Mouse (Mus musculus): Measurements from ENCODE around the gene Glis1.

Gene Glis1

DNA sequence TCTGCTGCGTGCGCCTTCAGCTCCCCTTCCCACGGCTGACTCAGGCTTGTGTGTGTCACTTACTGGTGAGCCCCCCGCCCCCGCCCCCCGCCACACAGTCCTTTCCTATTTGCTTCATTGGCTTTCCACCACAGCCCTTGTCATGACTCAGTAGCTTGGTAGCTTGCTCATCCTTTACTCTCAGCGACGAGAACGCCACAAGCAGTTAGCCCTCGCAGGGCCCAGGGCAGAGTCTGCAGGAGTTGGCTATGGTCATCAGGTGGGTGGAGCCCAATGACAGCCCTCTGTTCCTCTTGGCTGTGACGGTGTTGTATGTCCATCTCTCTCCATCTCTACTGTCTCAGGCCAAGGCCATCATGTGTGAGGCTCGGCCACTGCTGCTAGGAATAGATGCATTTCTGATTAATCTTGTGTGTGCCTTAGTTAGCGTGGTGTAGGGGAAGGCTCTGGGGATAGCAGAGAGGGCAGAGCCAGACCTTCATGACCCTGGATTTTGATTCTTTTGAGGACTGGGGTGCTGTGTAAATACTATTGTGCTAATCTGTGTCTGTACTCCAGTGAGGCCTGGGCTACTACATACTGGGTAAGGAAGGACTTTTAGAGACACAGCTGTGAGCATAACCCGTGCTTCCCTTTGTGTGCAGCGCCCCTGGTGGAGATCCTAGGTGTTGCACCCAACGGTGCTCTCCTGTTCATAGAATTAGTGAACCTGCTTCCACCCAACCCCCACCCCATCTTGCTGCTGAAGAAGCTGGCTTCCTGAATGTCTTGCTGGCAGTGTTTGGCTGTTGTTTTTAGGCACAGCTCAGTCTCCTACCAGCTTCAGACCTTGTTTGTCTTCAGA is 19.0 kb downstream of the Glis1 start:
- peak; percentile 98 for DNase-seq

DNA sequence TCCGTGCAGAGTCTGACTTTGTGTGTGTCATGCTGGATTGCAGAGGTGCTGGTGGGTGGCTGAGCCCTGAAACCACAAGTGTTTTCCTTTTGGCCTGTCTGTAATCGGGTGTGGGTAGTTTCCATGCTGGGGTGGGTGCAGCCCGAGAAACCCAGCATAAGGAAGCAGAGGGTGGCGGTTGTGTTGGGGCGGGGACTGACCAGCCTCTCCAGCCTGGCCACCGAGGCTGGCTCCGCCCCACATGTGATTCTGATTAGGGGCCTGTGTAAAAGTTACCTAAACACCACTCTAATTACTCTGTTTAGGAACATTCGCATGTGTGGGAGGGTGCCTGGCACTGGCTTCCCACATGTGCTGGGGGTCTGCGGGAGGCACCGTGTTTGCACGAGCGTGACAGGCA is 23.2 kb downstream of the Glis1 start:
- DNase-seq, result no peak

DNA sequence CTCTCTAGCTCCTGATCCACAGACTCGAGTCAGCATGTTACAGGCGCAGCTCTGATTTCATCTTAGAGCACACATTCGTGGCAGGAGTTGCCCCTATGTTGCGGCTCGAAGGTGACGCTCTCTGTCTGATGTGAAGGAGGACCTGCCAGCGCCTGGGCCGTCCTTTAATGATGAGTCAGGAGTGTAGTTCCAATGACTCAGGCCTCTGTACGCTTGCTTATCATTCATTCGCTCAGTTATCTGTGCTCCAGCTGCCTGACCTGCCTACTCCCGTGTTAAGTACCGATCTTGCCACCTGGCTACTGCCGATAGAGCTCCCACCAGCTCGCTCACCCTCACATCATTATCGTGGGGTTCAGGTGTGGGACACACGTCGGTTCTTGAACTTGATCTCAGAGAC is 24.5 kb downstream of the Glis1 start:
- DNase-seq, result no peak

DNA sequence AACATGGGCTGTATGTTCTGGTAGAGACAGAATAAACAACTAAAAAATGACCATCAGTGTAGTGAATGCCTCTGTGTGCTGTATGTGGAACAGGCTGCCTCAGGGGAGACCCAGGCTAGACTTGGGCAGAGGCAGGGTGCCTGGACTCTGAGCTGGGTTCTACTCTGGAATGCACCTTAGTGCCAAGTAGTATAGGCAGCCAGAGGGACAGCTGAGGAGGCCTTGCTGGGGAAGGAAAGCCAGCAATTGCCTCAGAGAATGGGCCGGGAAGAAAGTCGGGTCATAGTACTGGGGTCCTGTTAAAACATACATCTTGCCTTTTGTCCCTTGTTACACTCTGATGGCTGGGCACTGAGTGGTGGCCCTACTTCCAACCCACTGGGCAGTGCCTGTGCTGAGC is 25.1 kb downstream of the Glis1 start:
- no peak for DNase-seq

DNA sequence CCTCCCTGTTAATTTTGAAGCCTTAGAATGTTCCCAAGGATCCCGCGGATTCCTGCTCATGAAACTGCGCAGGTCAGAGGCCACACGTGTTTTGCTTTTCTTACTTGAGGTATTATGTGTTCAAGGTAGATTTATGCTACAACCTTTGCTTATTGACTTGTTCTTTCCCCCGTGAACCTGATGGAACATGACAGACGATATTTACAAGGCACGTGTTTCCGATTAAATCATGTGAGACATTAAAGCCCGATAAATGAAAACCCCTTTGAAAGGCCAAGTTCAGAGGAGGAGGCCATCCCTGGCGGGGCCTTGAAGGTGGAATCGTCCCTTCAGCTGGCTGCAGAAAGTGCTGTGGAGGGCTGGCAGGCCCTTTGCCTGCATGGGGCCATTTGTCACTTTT is 26.1 kb downstream of the Glis1 start:
- DNase-seq, result no peak

DNA sequence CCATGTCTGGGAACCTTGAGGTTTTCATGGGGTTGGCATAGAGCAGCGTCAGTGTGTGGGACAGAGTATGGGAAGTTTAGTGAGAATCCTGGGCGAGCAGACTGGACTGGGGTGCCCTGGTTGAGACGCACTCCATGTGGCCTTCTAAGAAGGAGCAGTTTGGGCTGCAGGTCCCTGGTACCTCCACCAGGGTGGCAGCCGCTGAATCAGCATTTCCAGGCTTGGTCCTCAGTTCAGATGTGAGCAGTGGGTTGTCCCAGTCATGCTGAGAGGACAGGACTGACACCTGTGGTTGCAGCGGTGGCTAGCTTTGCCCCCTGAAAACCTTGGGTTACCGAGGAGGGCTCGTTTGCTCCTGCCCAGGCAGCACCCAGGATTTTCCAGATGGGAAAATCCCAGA is 33.4 kb downstream of the Glis1 start:
- DNase-seq, result no peak

DNA sequence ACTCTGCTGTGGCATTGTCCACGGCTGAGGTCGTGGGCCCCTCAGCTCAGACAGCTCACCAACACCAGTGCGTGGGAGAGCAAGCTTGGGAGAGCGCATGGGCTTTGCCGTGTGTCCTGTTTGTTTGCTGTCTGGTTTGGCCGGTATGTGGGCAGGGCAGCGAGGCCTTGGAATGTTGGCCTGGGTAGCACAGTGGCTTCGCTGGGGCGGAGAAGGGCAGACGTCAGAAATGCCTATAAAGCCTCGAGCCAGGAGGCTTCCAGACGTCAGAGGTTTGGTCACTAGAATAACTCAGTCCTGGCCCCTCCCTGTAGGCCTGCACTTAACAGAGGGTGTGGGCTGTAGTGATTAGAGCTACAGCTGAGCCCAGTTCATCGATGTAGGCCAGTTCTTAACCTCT is 33.9 kb downstream of the Glis1 start:
- no peak for DNase-seq

DNA sequence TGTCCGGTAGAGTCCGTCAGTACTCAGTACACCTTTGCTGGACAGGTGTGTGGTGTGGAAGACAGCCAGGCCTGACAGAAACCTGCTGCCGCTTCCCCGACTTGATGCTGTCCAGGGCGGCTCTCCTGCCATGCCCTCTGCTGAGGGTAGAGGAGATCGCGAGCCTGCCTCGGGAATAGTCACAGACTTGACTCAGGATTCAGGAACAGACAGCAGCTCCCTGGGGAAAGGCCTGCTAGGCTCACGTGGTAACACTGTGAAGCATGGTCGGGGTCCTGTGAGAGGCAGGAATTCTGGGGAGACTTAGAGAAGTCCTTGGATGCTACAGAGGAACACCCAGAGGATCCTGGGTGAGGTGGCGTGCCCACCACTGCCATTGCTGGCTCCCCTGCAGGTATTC is 34.4 kb downstream of the Glis1 start:
- no peak for DNase-seq

DNA sequence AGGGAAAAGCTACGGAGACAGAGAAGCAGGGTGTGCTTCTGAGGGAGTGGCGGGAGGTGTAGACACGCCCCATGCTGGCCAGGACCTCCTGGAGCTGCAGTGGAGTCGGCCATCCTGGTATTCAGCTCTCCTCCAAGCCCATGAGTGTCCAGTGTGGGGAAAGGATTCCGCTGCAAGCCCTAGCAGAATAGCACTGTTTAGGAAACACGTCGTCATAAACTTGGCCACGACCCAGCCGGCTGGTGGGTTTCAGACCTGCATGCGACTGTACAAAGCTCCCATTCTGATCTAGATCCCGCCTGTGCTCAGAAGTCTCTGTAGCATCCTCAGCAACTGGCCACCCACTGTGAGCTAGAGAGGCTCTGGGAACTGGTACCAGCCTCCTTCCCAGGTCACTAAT is 41.9 kb downstream of the Glis1 start:
- no peak for DNase-seq

DNA sequence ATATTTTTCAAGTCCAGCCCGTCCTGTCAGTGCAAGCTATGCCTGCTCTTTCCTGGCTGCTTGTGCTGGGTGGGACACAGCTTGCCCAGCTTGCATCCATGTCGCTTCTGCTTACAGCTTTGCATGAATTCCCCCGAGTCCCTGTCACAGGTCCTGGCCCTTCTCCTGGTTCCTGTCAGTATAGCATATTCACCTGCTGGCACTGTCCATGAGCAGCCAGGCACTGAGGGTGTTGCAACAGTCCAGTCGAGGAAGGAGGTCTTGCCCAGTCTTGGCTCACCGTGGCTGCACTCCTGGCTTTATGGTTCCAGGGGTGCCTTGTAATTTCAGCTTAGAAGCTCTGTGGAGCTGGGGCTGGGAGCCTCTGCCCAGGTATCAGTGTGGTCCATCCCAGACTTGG is 44.6 kb downstream of the Glis1 start:
- no peak for DNase-seq

DNA sequence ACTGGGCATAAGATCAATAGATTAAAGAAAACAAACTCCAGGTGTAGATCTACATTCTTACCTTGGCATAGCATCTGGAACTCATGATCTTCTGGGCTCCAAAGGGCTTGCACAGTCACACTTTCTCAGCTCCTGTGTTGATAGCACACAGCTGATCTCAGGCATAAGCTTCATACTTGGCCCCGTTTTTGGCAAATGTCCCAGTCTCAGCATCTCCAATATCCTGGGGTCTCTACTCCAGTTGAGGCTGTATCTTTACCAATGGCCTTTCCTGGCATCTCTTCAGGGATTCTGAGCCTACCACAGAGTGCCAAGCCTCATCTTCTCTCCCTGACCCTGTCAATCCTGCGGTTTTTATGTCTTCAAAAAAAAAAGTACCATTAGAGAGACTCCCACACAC is 48.1 kb downstream of the Glis1 start:
- no peak for DNase-seq

DNA sequence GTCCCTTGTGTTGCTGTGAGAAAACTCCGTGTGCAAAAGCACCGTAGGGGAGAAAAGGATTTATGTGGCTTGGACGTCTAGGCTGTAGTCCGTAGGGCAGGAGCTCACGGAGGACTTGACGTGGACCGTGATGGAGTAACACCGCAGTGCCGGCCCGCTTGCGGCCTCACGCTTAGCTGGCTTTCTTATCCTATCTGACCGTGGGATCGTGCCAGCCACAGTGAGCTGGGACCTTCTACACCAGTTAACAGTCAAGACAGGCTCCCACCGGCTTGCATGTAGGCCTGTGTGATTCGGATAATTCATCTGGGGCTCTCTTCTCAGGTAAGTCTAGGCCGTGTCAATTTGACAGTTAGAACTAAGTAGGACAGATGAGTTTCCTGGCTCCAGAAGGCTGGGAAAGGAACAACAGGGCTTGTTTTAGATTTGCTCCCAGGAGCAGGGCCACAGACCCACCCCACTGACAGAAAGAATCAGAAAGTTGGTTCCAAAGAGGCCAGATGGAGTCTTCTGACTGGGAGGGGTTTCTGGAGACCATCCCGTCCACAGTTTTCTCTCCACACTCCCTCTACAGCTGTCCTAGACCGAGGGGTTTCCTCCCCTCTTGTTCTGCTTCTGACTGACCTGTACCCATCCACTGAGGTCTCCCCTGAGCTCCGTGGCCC is 49.3 kb downstream of the Glis1 start:
- DNase-seq, result no peak

DNA sequence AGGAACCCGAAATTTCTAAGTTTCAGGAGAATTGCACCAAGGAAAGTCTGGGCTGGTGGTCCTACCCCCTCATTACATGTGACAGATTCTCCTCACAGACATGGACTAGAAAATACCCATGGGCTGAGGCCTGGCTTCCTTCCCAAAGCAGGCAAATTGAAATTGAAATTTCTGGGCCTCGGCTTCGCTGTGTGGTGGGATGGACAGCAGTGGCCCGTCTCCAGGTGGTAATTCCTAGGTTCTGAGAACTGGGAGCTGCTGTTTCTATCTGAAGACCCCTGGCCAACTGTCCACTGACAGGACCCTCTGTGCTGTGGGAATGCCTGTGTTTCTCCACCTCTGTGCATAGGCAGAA is 49.8 kb downstream of the Glis1 start:
- DNase-seq, result no peak

DNA sequence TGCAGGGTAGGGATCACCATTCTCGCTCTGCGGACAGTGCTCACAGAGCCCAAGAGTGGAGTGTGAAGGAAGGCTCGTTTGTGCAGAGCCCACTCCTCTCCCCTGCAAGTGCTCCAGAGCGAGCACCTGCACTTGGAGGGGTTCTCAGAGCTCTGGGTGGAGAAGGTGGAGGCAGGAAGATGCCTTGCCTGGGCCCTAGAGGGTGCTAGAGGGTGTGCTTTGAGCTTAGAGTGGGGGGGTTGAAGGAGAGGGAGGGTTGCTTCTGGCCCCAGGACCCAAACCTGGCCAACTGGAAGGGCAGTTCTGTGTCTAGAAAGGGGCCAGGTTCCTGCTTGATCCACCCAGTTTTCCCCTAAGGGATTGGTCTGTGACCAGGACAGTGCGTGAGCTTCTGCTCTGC is 51.5 kb downstream of the Glis1 start:
- DNase-seq, result peak; percentile 34

DNA sequence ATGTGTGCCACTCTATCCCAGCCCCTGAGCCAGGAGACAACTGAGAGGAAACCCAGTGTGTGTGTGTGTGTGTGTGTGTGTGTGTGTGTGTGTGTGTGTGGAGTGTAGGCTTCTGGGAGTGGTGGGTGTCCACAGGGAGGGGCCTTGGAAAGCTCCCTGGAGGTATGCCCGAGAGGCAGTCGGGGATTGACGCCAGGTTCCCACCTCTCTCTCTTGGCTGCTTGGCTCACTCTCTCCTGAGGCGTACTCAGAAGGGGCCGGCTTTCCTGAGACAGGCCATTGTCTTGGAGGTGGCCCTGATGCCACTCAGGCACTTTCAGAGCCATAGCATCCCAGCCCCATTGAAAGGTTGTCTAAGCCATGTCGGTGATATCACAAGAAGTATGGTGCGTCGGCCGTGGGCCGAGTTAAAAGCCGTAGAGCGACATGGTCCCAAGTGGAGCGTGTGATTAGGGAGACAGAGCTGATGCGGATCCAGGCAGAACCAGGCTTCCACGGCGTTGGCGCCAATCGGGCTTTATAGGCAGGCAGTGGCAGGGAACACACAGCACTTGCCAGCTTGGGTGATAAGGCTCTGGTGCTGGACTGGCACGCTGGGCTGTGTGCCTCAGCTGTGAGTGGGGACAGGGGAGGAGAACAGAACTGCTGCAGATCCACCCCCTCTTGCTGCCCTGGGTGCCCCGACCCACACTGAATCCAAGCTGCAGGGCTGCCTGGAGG is 54.9 kb downstream of the Glis1 start:
- DNase-seq, result no peak

DNA sequence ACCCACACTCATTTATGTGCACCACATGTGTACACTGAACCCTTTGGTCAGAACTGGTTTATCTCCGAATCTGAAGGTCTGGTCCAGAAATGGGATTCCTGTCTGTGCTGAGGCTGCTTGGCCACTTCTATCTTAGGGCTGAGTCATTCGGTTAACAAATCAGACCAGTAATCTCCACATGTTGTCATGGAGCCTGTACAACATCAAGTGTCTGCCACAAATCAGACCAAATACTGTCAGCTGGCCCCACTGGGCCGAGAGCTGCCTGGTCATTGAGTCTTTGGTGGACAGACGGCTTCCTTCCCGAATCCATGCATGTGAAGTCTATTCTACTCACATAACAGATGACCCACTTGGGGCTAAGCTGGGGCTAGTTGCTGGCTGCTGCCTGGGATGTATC is 58.6 kb downstream of the Glis1 start:
- DNase-seq, result no peak

DNA sequence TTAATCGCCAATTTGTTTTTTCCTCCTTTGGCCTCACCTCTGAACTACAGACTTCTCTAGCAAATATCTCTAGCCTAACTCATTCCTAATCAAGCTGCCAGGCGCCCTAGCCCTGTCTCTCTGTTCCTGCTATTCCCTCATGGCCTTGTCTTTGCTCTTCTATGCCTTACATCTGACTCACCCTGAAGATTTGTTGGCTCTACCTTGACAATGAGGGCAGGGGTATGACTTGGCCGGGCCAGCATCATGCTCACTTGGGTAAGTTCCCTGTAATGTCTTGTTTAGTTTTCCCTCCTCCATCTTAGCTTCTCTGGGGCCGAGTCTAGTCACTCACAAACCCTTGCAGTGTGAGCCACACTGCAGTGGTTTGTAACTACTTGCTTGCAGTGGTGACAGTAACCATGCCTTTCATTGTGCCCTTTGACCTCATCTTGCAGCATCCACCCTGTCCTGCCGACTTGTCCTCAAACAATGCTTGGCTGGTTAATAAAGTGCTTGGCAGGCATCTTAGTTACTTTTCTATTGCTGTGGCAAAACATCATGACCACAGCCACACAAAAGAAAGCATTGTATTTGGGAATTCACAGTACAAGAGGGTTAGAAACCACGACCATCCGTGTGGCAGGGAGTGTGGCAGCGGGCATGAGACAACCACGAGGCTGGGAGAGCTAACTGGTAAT is 61.5 kb downstream of the Glis1 start:
- DNase-seq, result no peak

DNA sequence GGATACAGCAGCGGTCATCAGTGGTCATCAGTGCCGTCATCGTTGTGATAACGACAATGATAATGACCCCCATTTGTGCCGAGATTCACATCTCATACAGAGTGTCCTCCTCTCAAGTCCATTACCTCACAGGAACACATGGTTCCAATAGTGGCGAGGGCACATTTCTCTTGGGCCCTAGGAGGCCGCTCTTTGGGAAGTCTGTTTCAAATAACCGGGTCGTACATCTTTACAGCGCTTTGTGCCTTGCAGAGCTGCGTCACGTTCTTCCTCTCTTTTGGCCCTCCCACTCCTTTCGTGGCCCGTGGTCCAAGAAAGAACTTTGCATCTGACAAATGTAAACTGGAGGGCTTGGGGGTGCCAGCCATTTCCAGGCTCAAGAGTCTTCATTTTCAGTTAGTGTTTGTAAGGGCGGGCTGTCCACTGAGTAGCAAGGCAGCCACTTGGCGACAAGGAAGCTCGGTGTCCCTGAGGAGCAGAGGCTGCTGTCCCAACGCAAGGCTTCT is 63.1 kb downstream of the Glis1 start:
- DNase-seq, result no peak

DNA sequence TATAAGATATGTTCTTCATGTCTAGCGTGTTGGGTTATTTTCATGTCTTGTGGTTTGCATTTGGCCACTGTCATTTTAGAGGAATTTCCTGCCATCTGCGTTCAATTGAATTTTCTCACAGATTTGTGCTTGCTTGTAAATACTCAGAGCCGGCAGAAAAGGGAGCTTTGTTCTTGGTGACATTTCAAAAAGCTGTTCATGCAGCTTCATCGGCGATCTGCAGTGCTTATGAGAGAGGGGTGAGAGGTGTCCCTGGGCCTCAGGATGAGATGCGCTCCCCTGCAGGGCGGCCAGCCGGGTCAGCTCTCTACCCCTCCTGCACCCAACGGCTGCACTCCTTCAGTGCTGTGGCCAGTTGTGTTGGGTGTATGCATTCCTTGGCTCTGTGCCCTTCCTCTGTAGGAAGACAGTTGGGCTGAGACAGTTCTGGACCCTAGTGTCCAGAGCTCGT is 68.2 kb downstream of the Glis1 start:
- DNase-seq, result no peak

DNA sequence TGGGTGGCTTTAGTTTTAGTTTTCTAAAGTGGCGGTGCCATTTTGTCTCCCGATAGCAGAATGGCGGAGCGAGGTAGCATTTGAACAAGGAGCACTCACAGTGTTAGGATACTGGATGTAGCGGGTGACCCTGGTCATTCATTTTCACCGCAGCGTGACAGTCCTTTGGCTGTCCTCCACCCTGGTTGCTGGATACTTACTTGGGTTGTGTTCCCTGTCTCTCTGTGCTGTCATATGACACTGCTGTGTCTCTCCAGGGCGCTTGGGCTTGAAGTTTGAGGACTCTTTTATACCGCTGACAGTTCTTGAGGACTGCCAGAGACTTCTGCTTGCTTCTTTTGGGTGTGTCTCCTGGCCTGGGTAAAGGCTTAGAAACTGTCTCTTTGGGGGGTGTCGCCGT is 80.6 kb downstream of the Glis1 start:
- peak; percentile 0 for DNase-seq

DNA sequence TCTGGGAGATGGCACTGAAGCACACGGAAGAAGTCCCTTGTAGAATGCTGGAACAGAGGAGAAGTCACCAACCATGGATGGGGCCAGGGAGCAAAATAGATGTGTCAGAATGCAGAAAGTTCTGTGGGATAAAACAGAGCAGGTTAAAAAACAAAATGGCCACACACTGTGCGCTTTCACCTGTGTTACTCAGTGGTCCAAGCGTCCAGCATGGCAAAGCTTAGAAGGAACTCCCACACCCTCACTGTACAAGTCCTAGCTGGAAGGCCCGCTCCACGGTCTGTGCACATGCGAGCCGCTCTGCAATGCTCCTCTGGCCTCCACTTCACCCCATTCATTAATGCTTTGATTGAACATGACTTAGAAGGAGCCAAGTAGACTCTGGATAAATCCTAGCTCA is 81.2 kb downstream of the Glis1 start:
- peak; percentile 1 for DNase-seq

DNA sequence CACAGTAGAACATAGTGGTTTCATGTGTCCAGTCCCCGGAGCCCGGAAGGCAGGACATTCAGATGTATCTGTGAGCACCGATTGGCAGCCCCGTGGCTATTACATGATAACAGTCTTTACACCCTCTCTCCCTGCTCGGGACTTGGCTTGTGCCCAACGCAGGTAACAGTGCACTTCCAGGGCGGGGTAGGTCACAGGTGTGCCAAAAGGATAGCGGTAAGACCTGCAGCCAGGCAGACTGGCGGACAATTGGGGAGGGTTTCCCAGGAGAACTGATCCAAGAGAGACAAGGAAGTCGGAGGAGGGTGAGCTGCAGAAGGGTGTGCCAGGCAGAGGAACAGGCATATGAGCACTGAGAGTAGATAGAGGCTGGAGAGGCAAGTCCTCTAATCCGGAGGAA is 84.4 kb downstream of the Glis1 start:
- no peak for DNase-seq

DNA sequence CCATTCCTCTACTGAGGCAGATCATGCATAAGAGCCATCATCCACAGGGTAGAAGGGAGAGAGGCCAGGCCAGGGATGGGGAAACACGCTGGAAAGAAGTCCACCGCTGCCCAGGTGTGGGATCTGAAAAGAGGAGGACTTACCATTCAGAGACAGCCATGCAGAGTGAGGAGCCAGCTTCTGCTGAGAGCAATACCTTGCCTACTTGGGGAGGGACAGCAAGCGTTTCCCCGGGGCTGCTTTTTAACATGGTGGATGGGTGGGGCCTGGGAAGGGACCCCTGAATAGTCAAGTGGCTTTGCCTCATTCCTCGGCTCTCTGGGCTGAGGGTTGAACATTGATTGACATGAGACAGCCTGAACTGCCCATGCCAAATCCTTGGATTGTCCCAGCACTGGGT is 85.7 kb downstream of the Glis1 start:
- DNase-seq, result peak; percentile 2

All from thymus, postnatal 4 days (tissue).